Mouse (Mus musculus): ENCODE measurements at regions not wholly inside any gene's neighbourhood (a gene's known extent, or its start where the extent isn't known, plus 50 kb on each side); places are given as distances from the start of the nearest gene placed in this dataset.

DNA sequence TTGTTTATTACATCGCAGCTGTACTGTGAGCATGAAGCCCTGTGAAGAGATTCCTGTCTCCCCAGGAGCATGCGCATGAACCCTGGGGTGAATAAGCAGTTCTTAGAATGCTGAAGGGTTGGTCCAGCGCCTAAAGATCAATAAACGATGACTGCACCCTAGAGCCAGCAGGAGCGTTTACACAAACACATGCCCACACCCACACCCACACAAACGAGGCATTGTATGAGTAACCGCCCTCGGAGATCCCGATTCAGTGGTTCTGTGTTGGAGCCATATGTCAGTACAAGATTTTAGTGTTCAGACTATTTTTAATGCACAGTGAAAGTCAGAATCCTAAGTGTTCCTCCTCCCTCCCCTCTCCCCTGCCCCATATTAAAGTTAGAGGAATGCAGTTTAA is 57.3 kb downstream of the Edn1 start:
- Histone ChIP-seq H3K9me3 (no peaks in the 10 kb centered on the region), H3K4me3 (no peak overlapping the region), H3K4me1 (no peaks in the 10 kb centered on the region), H3K27ac (no peak overlapping the region), H3K36me3 (no peaks in the 10 kb centered on the region), H3K27me3 (ENCODE audit: insufficient read depth, poor library complexity, severe bottlenecking) (no peaks in the 10 kb centered on the region)
- no peak for DNase-seq (ENCODE audit: low spot score)
- WGBS: 79% methylated on average over 9 of the region's 9 CpGs

DNA sequence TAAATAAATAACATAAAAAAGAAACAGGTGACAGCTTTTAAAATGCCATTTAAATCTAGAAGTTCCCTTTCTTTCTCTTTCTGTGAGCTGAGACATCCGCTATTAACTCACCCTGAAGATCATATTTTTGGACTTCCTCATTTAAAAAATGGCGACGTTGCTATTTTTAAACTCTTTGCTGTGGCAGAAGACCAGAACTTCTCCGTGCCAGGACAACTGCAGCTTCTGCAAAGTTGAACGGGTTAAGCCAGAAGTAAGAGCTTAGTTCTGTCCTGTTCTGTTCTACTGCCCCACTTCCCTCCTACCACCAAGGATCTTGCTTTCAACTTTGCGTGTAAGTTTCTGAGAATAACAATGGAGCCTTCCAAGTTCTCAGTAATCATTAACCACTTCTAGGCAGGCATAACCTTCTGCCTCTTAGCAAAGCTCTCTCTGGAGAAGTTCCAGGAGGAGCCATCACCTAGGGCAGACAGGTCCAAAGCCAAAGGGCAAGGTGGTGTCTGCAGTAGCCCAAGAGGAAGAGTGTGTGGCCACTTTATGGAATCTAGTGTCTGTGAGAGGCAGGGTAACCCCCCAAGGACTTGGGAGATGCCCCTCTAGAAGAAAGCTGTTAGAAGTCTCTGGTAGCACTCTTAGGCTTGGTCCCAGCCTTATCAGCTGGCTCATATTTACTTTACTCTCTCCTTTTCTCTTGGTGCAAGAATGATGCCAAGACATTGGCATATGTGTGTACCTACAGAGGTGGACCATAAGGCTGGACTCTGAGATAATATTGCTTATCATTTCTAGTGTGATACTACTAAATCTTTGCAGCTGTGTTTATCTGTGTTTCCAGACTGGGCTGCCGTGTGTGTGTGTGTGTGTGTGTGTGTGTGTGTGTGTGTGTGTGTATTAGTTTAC is 66.6 kb downstream of the Edn1 start:
- Histone ChIP-seq H3K9me3 (no peaks in the 10 kb centered on the region), H3K4me3 (no peak overlapping the region), H3K4me1 (no peaks in the 10 kb centered on the region), H3K36me3 (no peaks in the 10 kb centered on the region), H3K27me3 (ENCODE audit: insufficient read depth, poor library complexity, severe bottlenecking) (no peaks in the 10 kb centered on the region), H3K27ac (no peak overlapping the region)
- 82% methylated on average over 7 of the region's 7 CpGs for WGBS
- no peak for DNase-seq (ENCODE audit: low spot score)

DNA sequence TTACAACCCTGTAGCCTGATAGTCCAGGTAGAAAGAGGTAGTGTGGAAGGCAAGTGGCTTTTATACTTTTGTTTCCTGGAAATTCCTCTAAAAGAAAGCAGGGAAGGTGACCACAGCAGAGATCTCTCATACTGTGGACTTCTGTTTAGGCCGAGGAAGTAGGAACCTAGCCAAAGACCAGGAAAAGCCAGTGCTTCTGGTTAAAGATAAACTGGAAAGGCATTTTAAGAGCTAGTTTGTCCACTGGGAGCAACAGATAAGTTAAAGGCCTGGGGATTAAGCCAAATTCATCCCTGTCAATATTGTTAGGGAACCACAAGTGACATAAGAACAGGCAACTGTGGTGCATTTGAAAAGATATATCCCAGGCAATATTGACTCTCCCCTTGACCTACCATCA is 68.5 kb downstream of the Edn1 start:
- no peaks in the 10 kb centered on the region for H3K27me3 ChIP-seq (ENCODE audit: insufficient read depth, poor library complexity, severe bottlenecking)
- no peaks in the 10 kb centered on the region for H3K36me3 ChIP-seq
- WGBS: 44% methylated on average over 1 of the region's 1 CpGs
- H3K9me3 ChIP-seq: no peaks in the 10 kb centered on the region
- no peak overlapping the region for H3K27ac ChIP-seq
- no peaks in the 10 kb centered on the region for H3K4me1 ChIP-seq
- H3K4me3 ChIP-seq: no peak overlapping the region
- no peak for DNase-seq (ENCODE audit: low spot score)

DNA sequence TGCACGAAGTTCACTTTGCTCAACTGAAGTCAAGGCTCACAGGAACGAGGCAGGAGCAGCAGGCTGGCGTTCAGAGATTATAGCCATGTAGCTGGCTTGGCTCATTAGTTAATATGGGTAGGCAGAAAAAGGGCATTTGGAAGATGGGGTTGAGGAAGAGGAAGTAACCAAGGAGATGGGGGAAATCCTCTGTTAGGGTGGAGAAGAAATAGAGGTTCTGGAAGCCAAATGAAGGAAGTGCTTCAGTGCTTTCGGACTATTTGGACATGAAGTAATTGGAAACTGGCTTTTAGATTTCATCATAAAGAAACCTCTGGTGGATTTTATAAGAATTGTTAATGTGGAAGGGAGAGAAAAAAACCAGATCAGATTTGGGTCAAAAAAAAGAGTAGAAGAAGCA is 70.9 kb downstream of the Edn1 start:
- H3K4me1 ChIP-seq: no peaks in the 10 kb centered on the region
- no peak overlapping the region for H3K27ac ChIP-seq
- DNase-seq (ENCODE audit: low spot score): no peak

DNA sequence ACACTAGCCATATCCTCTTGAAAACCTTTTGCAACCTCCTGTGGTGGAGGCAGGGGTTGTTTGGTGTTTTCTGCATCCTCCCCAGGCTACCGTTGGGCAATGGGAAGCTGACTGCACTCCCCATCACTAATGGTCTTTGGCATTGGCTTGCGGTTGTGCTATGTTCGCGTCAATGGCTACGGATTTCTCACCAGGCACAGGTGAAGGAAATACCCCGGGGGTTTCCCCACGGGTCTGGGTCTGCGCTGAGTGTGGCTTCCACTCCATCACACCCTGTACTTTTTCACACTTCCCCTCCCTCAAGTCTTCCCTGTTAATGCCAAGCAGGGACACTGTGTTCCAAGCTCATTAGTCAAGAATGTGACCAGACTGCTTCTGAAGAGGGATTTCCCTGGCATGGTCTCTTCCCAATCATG is 72.9 kb downstream of the Edn1 start:
- no peak overlapping the region for H3K4me3 ChIP-seq
- H3K27ac ChIP-seq: no peak overlapping the region
- H3K27me3 ChIP-seq (ENCODE audit: insufficient read depth, poor library complexity, severe bottlenecking): no peaks in the 10 kb centered on the region
- no peaks in the 10 kb centered on the region for H3K36me3 ChIP-seq
- DNase-seq (ENCODE audit: low spot score): no peak
- H3K9me3 ChIP-seq: no peaks in the 10 kb centered on the region
- H3K4me1 ChIP-seq: no peaks in the 10 kb centered on the region
- WGBS: 83% methylated on average over 8 of the region's 8 CpGs

More for the DNA sequence above, 70.9 kb downstream of the Edn1 start:
- Histone ChIP-seq H3K9me3 (no peaks in the 10 kb centered on the region), H3K36me3 (no peaks in the 10 kb centered on the region), H3K27me3 (ENCODE audit: insufficient read depth, poor library complexity, severe bottlenecking) (no peaks in the 10 kb centered on the region), H3K4me3 (no peak overlapping the region)
- 79% methylated on average over 4 of the region's 4 CpGs for WGBS

DNA sequence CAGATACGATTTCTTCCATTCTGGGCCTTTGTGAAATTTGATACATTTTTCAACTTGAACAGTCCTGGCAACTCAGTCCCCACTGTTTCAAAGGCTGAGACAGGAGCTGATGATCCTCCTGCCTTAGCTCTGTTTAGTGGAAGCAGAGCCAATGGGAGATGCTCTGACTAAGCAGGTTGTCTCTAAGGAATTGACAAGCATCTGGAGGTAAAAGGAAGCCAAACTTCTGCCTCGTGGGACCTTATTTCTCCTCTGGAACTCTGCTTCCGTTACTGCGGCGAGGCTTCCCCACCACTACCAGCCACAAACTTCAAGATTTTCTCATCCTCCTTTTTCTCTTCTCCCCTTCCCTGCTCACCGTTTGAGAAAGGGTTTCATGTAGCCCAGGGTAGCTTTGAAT is 78.4 kb downstream of the Edn1 start:
- no peaks in the 10 kb centered on the region for H3K36me3 ChIP-seq
- no peak for DNase-seq (ENCODE audit: low spot score)
- H3K4me3 ChIP-seq: no peak overlapping the region
- 76% methylated on average over 6 of the region's 6 CpGs for whole genome bisulfite sequencing
- no peaks in the 10 kb centered on the region for H3K9me3 ChIP-seq
- H3K27ac ChIP-seq: no peak overlapping the region
- H3K27me3 ChIP-seq (ENCODE audit: insufficient read depth, poor library complexity, severe bottlenecking): no peaks in the 10 kb centered on the region
- no peaks in the 10 kb centered on the region for H3K4me1 ChIP-seq

- Histone ChIP-seq H3K4me3 (no peak overlapping the region), H3K27ac (no peak overlapping the region), H3K36me3 (no peaks in the 10 kb centered on the region), H3K9me3 (no peaks in the 10 kb centered on the region), H3K27me3 (ENCODE audit: insufficient read depth, poor library complexity, severe bottlenecking) (no peaks in the 10 kb centered on the region), H3K4me1 (no peaks in the 10 kb centered on the region)
- WGBS: 82% methylated on average over 4 of the region's 4 CpGs
- no peak for DNase-seq (ENCODE audit: low spot score)
Observed at GRCm38 (mm10) chr13:42383099-42383498, 81.8 kb downstream of the Edn1 start.

- no peak for DNase-seq (ENCODE audit: low spot score)
- Histone ChIP-seq H3K27me3 (ENCODE audit: insufficient read depth, poor library complexity, severe bottlenecking) (no peaks in the 10 kb centered on the region), H3K36me3 (no peaks in the 10 kb centered on the region), H3K4me1 (no peaks in the 10 kb centered on the region), H3K9me3 (no peaks in the 10 kb centered on the region), H3K4me3 (no peak overlapping the region), H3K27ac (no peak overlapping the region)
- 75% methylated on average over 1 of the region's 1 CpGs for WGBS
Observed at GRCm38 (mm10) chr13:42390389-42390788, 89.1 kb downstream of the Edn1 start.

GRCm38 (mm10) chr13:42391330-42392005 is 90.2 kb downstream of the Edn1 start:
- Histone ChIP-seq H3K9me3 (no peaks in the 10 kb centered on the region), H3K27me3 (ENCODE audit: insufficient read depth, poor library complexity, severe bottlenecking) (no peaks in the 10 kb centered on the region), H3K4me1 (no peaks in the 10 kb centered on the region), H3K4me3 (no peak overlapping the region), H3K27ac (no peak overlapping the region), H3K36me3 (no peaks in the 10 kb centered on the region)
- WGBS: 78% methylated on average over 9 of the region's 9 CpGs
- DNase-seq (ENCODE audit: low spot score): no peak

- 93% methylated on average over 7 of the region's 7 CpGs for WGBS
- no peaks in the 10 kb centered on the region for H3K27me3 ChIP-seq (ENCODE audit: insufficient read depth, poor library complexity, severe bottlenecking)
- no peaks in the 10 kb centered on the region for H3K9me3 ChIP-seq
- no peak overlapping the region for H3K4me3 ChIP-seq
- no peaks in the 10 kb centered on the region for H3K36me3 ChIP-seq
- no peak for DNase-seq (ENCODE audit: low spot score)
- H3K4me1 ChIP-seq: no peaks in the 10 kb centered on the region
- no peak overlapping the region for H3K27ac ChIP-seq
Observed at GRCm38 (mm10) chr13:42392701-42393100, 91.4 kb downstream of the Edn1 start.

DNA sequence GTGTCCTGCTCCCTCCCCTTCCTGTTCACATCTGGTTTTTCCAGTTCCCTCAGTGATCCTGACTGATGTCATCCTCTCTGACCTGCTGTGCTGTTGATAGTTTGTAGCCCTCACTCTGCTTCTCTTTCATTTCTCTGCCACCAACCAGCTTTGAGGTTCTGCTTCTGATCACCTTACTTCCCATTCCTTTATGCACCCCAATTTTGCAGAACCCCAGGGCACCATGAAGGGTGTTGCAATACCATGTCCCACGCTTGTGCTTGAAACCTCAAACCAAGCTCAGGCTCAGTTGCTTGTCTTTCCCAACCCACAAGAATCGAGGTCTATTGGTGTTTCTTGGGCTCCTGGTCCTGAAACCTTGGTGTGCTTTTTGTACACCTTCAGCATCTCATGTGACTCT is 93.3 kb downstream of the Edn1 start:
- no peak overlapping the region for H3K4me3 ChIP-seq
- H3K36me3 ChIP-seq: no peaks in the 10 kb centered on the region
- WGBS: 69% methylated on average over 2 of the region's 2 CpGs
- DNase-seq (ENCODE audit: low spot score): no peak
- no peaks in the 10 kb centered on the region for H3K27me3 ChIP-seq (ENCODE audit: insufficient read depth, poor library complexity, severe bottlenecking)
- H3K27ac ChIP-seq: no peak overlapping the region
- H3K9me3 ChIP-seq: no peaks in the 10 kb centered on the region
- H3K4me1 ChIP-seq: no peaks in the 10 kb centered on the region

- DNase-seq (ENCODE audit: low spot score): no peak
- Histone ChIP-seq H3K9me3 (no peaks in the 10 kb centered on the region), H3K36me3 (no peaks in the 10 kb centered on the region), H3K4me1 (no peaks in the 10 kb centered on the region), H3K27ac (no peak overlapping the region), H3K27me3 (ENCODE audit: insufficient read depth, poor library complexity, severe bottlenecking) (no peaks in the 10 kb centered on the region), H3K4me3 (no peak overlapping the region)
- 52% methylated on average over 2 of the region's 2 CpGs for WGBS
Observed at GRCm38 (mm10) chr13:42401513-42401912, 100.2 kb downstream of the Edn1 start.

- DNase-seq (ENCODE audit: low spot score): no peak
- Histone ChIP-seq H3K36me3 (no peaks in the 10 kb centered on the region), H3K4me1 (no peaks in the 10 kb centered on the region), H3K27me3 (ENCODE audit: insufficient read depth, poor library complexity, severe bottlenecking) (no peaks in the 10 kb centered on the region), H3K4me3 (no peak overlapping the region), H3K9me3 (no peaks in the 10 kb centered on the region), H3K27ac (no peak overlapping the region)
- WGBS: 81% methylated on average over 3 of the region's 3 CpGs
Observed at GRCm38 (mm10) chr13:42403231-42404020, 102.2 kb downstream of the Edn1 start.

Data from heart, embryonic 10.5 days (tissue).